Mouse (Mus musculus) gastrocnemius, adult 2 months (tissue): ENCODE measurements at regions not wholly inside any gene's neighbourhood (a gene's known extent, or its start where the extent isn't known, plus 50 kb on each side); places are given as distances from the start of the nearest gene placed in this dataset.

Experiments used
- DNase-seq: peaks from one replicate; pipeline ENCODE4 v3.0.0; 2022
- H3K27ac ChIP-seq: fragments of 200-600 bp; 2 replicates; pipeline ENCODE4 v1.8.1; 2022; ENCODE audit warnings: mild to moderate bottlenecking
- H3K4me3 ChIP-seq: fragments of 200-600 bp; 2 replicates; pipeline ENCODE4 v1.8.1; 2022; ENCODE audit warnings: mild to moderate bottlenecking, moderate library complexity
- CTCF ChIP-seq: fragments of 200-600 bp; IDR thresholded peaks from 2 replicates; pipeline ENCODE4 v1.8.1; 2022; ENCODE audit warnings: antibody characterized with exemption, mild to moderate bottlenecking, moderate library complexity
- intact Hi-C: fragments of 180-260 bp; cut with DNase I; formaldehyde crosslinking; loops from one replicate; pipeline ENCODE4 v1.15.1; 2025

DNA sequence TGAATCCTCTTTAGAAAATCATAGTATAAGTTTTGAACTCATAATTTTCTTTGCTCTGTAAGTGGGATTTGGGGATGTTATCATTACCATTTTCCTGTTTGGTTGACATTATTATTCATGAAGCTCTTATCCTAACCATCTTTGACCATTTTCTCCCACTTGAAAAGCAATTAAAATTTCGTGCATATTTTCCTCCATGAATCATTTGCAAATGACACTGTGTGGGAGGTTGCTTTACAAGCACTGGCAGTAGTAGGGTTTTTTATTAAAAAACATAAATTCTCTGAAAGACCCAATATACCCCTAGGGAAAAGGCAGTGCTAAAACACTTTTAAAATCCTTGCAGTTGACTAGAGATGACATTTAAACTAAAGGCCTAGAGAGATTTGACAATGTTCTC, 1183.2 kb upstream of the Crim1 start:
- TF ChIP-seq CTCF: no peak
- intact Hi-C loops: no loop called here
- Histone ChIP-seq H3K4me3 (no peak overlapping the region), H3K27ac (no peak overlapping the region)
- no peak for DNase-seq

DNA sequence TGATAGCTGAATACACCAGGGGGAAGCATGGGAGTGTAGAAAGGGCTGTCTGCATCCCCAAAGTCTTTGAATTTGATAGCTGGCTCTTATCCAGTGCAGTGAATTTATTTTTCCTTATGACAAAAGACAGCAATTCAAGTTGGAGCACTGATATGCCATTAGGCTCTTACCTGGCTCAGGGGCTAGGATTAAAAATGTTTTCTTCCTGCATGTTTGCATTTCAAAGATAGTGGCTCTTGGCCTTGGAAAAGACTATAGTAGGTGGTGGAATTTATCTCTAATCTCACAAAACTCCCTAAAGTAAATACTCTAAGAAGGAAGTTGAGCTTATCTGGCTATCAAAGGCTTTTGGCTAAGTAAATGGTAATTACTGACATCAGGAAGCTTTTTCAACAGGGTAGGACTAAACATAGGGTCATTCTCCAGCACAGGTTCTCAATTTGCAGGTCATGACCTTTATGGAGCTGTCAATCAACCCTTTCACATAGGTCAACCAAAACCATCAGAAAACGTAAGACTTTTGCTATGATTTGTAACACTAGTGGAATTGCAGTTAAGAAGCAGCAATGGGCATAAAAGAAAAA, 1170.8 kb upstream of the Crim1 start:
- Histone ChIP-seq H3K4me3 (no peak overlapping the region), H3K27ac (no peak overlapping the region)
- intact Hi-C loops: no loop called here
- TF ChIP-seq CTCF: no peak
- DNase-seq: no peak

DNA sequence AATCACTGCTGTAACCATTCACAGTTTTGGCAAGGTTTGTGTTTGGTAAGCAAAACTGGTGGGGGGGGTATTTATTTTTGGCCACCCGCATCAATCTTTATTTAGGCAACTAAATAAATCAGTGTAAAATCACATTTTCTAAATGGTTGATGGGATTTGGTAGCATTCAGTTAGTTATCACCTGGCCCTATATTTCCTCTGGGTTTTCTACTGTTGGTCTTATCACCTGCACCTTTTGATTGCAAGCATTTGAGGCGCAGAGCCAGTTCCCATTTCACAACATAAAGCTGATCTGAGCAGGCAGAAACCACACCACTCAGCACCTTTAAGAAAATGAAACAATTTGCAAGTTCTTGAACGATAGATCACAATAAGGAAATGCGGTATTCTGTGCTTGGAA, 1165.8 kb upstream of the Crim1 start:
- Histone ChIP-seq H3K4me3 (peak overlapping the region; percentile 45; the same call in 1 of the 2 replicates), H3K27ac (no peak overlapping the region; the same call in 1 of the 2 replicates)
- intact Hi-C loops: no loop called here
- no peak for TF ChIP-seq CTCF
- no peak for DNase-seq
